Mouse (Mus musculus): Measurements from ENCODE around the gene Cxcl17.
A peak's percentile ranks its signal among the peaks of the same experiment; 100 is the strongest.

The Cxcl17 gene

GRCm38 (mm10) chr7:25367632-25368293 lies 44.9 kb downstream of the Cxcl17 start:
- DNase-seq, result peak; percentile 31 to 40

GRCm38 (mm10) chr7:25365937-25366625 lies 46.6 kb downstream of the Cxcl17 start:
- DNase-seq, result no peak

GRCm38 (mm10) chr7:25363632-25364031 lies 49.1 kb downstream of the Cxcl17 start:
- no peak for DNase-seq

- no peak for DNase-seq
Observed at GRCm38 (mm10) chr7:25363151-25363550, 49.5 kb downstream of the Cxcl17 start.

- DNase-seq, result no peak
Observed at GRCm38 (mm10) chr7:25358721-25359206, 53.9 kb downstream of the Cxcl17 start.
